Comparison of ENCODE assay signal across 9 mouse cellular contexts in genomic region chr4:139432966-139433765, GRCm38 (mm10).
DNase-seq lines count a peak whose midpoint lies in the region.
"Had no signal": no experiment of that assay in that cellular context is flagged by ENCODE, and none has a peak within 500 bp of the region (broad histone marks: within the 10 kb centered on the region; RNA-seq: fewer than 3 reads in every experiment).

No protein-coding gene starts in this region.

- intact Hi-C loops in heart, postnatal 36 days (cut with DNase I): no loop called here

- peak; percentile 51 for DNase-seq in cerebellum, adult 8-10 months
- DNase-seq in cerebellum, postnatal 4 days (ENCODE audit: low spot score in 2 of 2): no peak
- peak; percentile 28 to 53 for DNase-seq in lung, adult 18-20 months
- no peak for DNase-seq in lung, postnatal 14 days
- DNase-seq in heart, postnatal 36 days: peak; percentile 17 to 26
- peak; percentile 11 for DNase-seq in retina, postnatal 1 day
- DNase-seq in adrenal gland, adult 18-20 months (ENCODE audit: low spot score in 2 of 2): no peak
- DNase-seq in embryo, embryonic 11 days: no peak
- DNase-seq: gastrocnemius, postnatal 36 days had no signal

Comparison
In these comparisons a context has a peak if more than half of its experiments do, and no peak if none do; other contexts are left out.
1. DNase-seq: peak in cerebellum, adult 8-10 months (single experiment), lung, adult 18-20 months (2 of 2), heart, postnatal 36 days (2 of 2) and retina, postnatal 1 day (single experiment); none in cerebellum, postnatal 4 days (0 of 2), lung, postnatal 14 days (single experiment), adrenal gland, adult 18-20 months (0 of 2) and embryo, embryonic 11 days (single experiment).